In the genomic region with DNA sequence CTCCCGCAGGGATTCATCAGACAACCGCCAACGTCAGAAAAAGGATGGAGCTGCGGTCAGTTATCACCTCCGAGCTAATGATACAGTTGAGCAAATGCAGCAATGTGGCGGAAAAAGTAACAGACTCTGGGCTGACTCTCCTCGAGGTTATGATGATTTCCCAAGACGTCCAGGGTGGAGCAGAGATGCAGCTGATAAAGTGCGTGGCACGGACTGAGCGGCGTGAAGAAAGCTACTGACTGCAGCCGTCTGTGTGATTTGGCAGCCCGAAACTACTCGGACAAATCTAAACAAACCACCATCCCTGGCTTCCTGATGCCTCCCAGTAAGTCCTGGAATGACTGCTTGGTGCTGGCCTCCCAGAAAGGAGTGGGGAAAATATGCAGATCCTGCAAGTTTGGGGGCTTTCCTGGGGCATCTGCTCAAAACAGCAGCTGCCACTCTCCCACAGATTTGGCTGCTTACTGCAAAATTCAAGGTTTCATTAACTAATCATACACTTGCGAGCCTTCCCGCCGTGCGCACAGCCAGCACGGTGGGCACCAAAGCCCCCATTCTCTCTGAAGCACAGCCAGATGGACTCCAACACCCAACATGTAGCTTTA, we compare ENCODE assay signal across 16 mouse cellular contexts.
DNase-seq lines count a peak whose midpoint lies in the region; ATAC-seq and TF ChIP-seq lines count a peak whose summit lies in the region.
"Had no signal": no experiment of that assay in that cellular context is flagged by ENCODE, and none has a peak within 500 bp of the region (broad histone marks: within the 10 kb centered on the region; RNA-seq: fewer than 3 reads in every experiment).

No protein-coding gene starts in this region.

- peaks cover 4% of the 10 kb centered on the region; the same call in 1 of the 2 replicates for H3K4me1 ChIP-seq in heart, embryonic 11.5 days (ENCODE audit: control insufficient read depth, insufficient read depth, low read length)
- no peaks in the 10 kb centered on the region for H3K4me1 ChIP-seq in lung, embryonic 14.5 days (ENCODE audit: insufficient read depth)
- peaks cover 34% of the 10 kb centered on the region for H3K4me1 ChIP-seq in embryonic facial prominence, embryonic 13.5 days
- H3K4me1 ChIP-seq: liver, embryonic 13.5 days had no signal

- no peaks in the 10 kb centered on the region for H3K27me3 ChIP-seq in heart, embryonic 11.5 days (ENCODE audit: control insufficient read depth, insufficient read depth, low read length)
- H3K27me3 ChIP-seq in lung, embryonic 14.5 days (ENCODE audit: insufficient read depth, low read length) = no peaks in the 10 kb centered on the region
- no peaks in the 10 kb centered on the region for H3K27me3 ChIP-seq in embryonic facial prominence, embryonic 13.5 days
- H3K27me3 ChIP-seq: embryonic facial prominence, embryonic 15.5 days; liver, embryonic 13.5 days; Patski had no signal

- no peaks in the 10 kb centered on the region for H3K36me3 ChIP-seq in heart, embryonic 11.5 days (ENCODE audit: control insufficient read depth, insufficient read depth, low read length)
- no peaks in the 10 kb centered on the region for H3K36me3 ChIP-seq in lung, embryonic 14.5 days (ENCODE audit: insufficient read depth)
- H3K36me3 ChIP-seq in embryonic facial prominence, embryonic 13.5 days = no peaks in the 10 kb centered on the region
- H3K36me3 ChIP-seq: embryonic facial prominence, embryonic 15.5 days; liver, embryonic 13.5 days had no signal

- H3K4me2 ChIP-seq in heart, embryonic 11.5 days = peak overlapping the region; percentile 29
- H3K4me2 ChIP-seq in lung, embryonic 14.5 days = peak overlapping the region; percentile 35
- H3K4me2 ChIP-seq in embryonic facial prominence, embryonic 13.5 days = peak overlapping the region; percentile 17; the same call in 1 of the 2 replicates
- H3K4me2 ChIP-seq: embryonic facial prominence, embryonic 15.5 days; liver, embryonic 13.5 days had no signal

- H3K27ac ChIP-seq in heart, embryonic 11.5 days (ENCODE audit: low read depth, low read length) = no peak overlapping the region
- 0 out of 2 replicates have a peak overlapping the region, but pooled peaks have one; percentile 4 for H3K27ac ChIP-seq in lung, embryonic 14.5 days (ENCODE audit: low read depth)
- H3K27ac ChIP-seq in embryonic facial prominence, embryonic 13.5 days = peak overlapping the region; percentile 8
- H3K27ac ChIP-seq: embryonic facial prominence, embryonic 15.5 days; liver, embryonic 13.5 days had no signal

- H3K9ac ChIP-seq in heart, embryonic 11.5 days (ENCODE audit: low read depth, low read length) = no peak overlapping the region
- no peak overlapping the region for H3K9ac ChIP-seq in lung, embryonic 14.5 days
- no peak overlapping the region for H3K9ac ChIP-seq in embryonic facial prominence, embryonic 13.5 days
- H3K9ac ChIP-seq: embryonic facial prominence, embryonic 15.5 days; liver, embryonic 13.5 days had no signal

- TF ChIP-seq CTCF in lung, embryonic 14.5 days (IDR thresholded peaks at IDR 0.05; ENCODE audit: low read depth) = no peak

- intact Hi-C loops in heart, postnatal 25 days (cut with DNase I) = no loop called here

- no peaks in the 10 kb centered on the region for H3K9me3 ChIP-seq in heart, embryonic 11.5 days (replicated peaks; ENCODE audit: control insufficient read depth, low read length)
- no peaks in the 10 kb centered on the region for H3K9me3 ChIP-seq in lung, embryonic 14.5 days (ENCODE audit: low read depth, low read length)
- H3K9me3 ChIP-seq in embryonic facial prominence, embryonic 13.5 days = no peaks in the 10 kb centered on the region
- H3K9me3 ChIP-seq: embryonic facial prominence, embryonic 15.5 days; liver, embryonic 13.5 days had no signal

- no peak overlapping the region for H3K4me3 ChIP-seq in heart, embryonic 11.5 days (ENCODE audit: low read depth, low read length)
- H3K4me3 ChIP-seq in lung, embryonic 14.5 days (ENCODE audit: low read depth, low read length) = no peak overlapping the region
- no peak overlapping the region for H3K4me3 ChIP-seq in embryonic facial prominence, embryonic 13.5 days
- H3K4me3 ChIP-seq: embryonic facial prominence, embryonic 15.5 days; liver, embryonic 13.5 days had no signal

- WGBS in heart, embryonic 11.5 days (ENCODE audit: insufficient replicate concordance) = 44% methylated on average over 20 of the region's 20 CpGs
- 37% methylated on average over 20 of the region's 20 CpGs for WGBS in lung, embryonic 14.5 days
- WGBS in embryonic facial prominence, embryonic 13.5 days = 56% methylated on average over 20 of the region's 20 CpGs

- DNase-seq in heart, postnatal 25 days (ENCODE audit: low spot score) = no peak
- DNase-seq in lung, embryonic 14.5 days = peak; percentile 57
- DNase-seq in lung, postnatal 14 days = no peak
- DNase-seq in lung, postnatal 4 days = peak; percentile 30 to 74
- DNase-seq in frontal cortex, postnatal 25 days (ENCODE audit: low spot score in 2 of 2) = no peak
- DNase-seq: adrenal gland, postnatal 36 days; B cell, adult 2 months; cerebellum, adult 18-20 months; kidney, adult 9 months; liver, embryonic 13.5 days had no signal

- no peak for ATAC-seq in heart, embryonic 11.5 days (replicated peaks; ENCODE audit: insufficient number of reproducible peaks, low FRiP score, low TSS enrichment)
- peak; percentile 59; the same call in 1 of the 2 replicates for ATAC-seq in lung, embryonic 14.5 days (ENCODE audit: insufficient read depth)
- no peak for ATAC-seq in embryonic facial prominence, embryonic 13.5 days (ENCODE audit: insufficient number of reproducible peaks, insufficient read depth, low FRiP score, low TSS enrichment, low read depth)
- ATAC-seq in cerebellum, adult (ENCODE audit: insufficient number of reproducible peaks, low FRiP score, low TSS enrichment) = no peak
- ATAC-seq: midbrain, embryonic 16.5 days; Patski had no signal

Comparison
In these comparisons a context has a peak if more than half of its experiments do, and no peak if none do; other contexts are left out.
1. DNase-seq: peak in lung, embryonic 14.5 days (single experiment) and lung, postnatal 4 days (2 of 2); none in heart, postnatal 25 days (single experiment), lung, postnatal 14 days (single experiment) and frontal cortex, postnatal 25 days (0 of 2).
2. Peak in every context shown above with its lines, with median percentiles within 50 percentile points of each other: H3K4me2 ChIP-seq.